Comparison of ENCODE assay signal across 22 mouse cellular contexts in genomic region chr14:57896882-57897281, GRCm38 (mm10). TPM values are rescaled to one million over a fixed set of nuclear protein-coding genes. Genes with fewer than 3 reads are reported as not detected.
DNase-seq lines count a peak whose midpoint lies in the region; ATAC-seq and TF ChIP-seq lines count a peak whose summit lies in the region.
"Had no signal": no experiment of that assay in that cellular context is flagged by ENCODE, and none has a peak within 500 bp of the region (broad histone marks: within the 10 kb centered on the region; RNA-seq: fewer than 3 reads in every experiment).

No protein-coding gene starts in this region.

- 96% methylated on average over 12 of the region's 12 CpGs for WGBS in kidney, embryonic 14.5 days
- 97% methylated on average over 12 of the region's 12 CpGs for WGBS in hindbrain, embryonic 16.5 days

- TF ChIP-seq EP300 in MEL (IDR thresholded peaks at IDR 0.05; ENCODE audit: low read depth in 1 of 2, low read length in 2 of 2) = no peak

- no peak for TF ChIP-seq CTCF in MEL (IDR thresholded peaks at IDR 0.05 in 2 of 3, conservative IDR thresholded peaks at IDR 0.05 in 1 of 3; ENCODE audit: control insufficient read depth in 1 of 3, insufficient read depth in 1 of 3, low read depth in 2 of 3, low read length in 3 of 3, poor library complexity in 1 of 3, severe bottlenecking in 1 of 3)

- H3K27ac ChIP-seq in MEL (ENCODE audit: control insufficient read depth, low read depth, low read length) = no peak overlapping the region
- H3K27ac ChIP-seq in kidney, embryonic 14.5 days (ENCODE audit: low read depth, low read length) = no peak overlapping the region
- H3K27ac ChIP-seq in hindbrain, embryonic 16.5 days (ENCODE audit: low read depth, low read length) = no peak overlapping the region
- H3K27ac ChIP-seq: gastrocnemius, adult 2 months; heart, adult 2 months; hindbrain, embryonic 10.5 days; hindbrain, embryonic 14.5 days had no signal

- H3K27me3 ChIP-seq in MEL (ENCODE audit: control insufficient read depth in 1 of 2, insufficient read depth in 2 of 2, low read length in 2 of 2) = peaks cover 0 to 3% of the 10 kb centered on the region in 2 experiments; a peak in 1 of 4 replicates
- no peaks in the 10 kb centered on the region for H3K27me3 ChIP-seq in kidney, embryonic 14.5 days (ENCODE audit: control insufficient read depth, insufficient read depth, low read length)
- no peaks in the 10 kb centered on the region for H3K27me3 ChIP-seq in hindbrain, embryonic 16.5 days (replicated peaks; ENCODE audit: control insufficient read depth, insufficient read depth, low read length)
- H3K27me3 ChIP-seq: heart, embryonic 12.5 days had no signal

- no peak for TF ChIP-seq POLR2A in MEL (IDR thresholded peaks at IDR 0.05; ENCODE audit: control insufficient read depth in 1 of 2, insufficient read depth in 1 of 2, low read depth in 1 of 2, low read length in 2 of 2, poor library complexity in 1 of 2)

- peak; percentile 29 for DNase-seq in 3T3-L1 (ENCODE audit: low read depth, low spot score)
- peak; percentile 50 for DNase-seq in CD4-positive helper T cell, adult 2 months (ENCODE audit: low read depth, low spot score)
- peak; percentile 31 for DNase-seq in MEL (ENCODE audit: low read depth, low spot score)
- DNase-seq in retina, embryonic 14.5 days (ENCODE audit: low spot score) = no peak
- no peak for DNase-seq in left cerebral cortex, postnatal 10 days (ENCODE audit: extremely low spot score in 1 of 2, low spot score in 2 of 2)
- DNase-seq: adrenal gland, postnatal 25 days; B cell, adult 2 months; cerebellum, adult 18-20 months; cerebellum, adult 9-11 months; cerebellum, postnatal 36 days; gastrocnemius, adult 2 months; gastrocnemius, postnatal 36 days; heart, adult 2 months; kidney, adult 18-20 months had no signal

- intact Hi-C loops in left cerebral cortex, postnatal 10 days (cut with DNase I) = no loop called here

- H3K9ac ChIP-seq in MEL (ENCODE audit: control insufficient read depth, low read depth, low read length, poor library complexity, severe bottlenecking) = no peak overlapping the region
- no peak overlapping the region for H3K9ac ChIP-seq in kidney, embryonic 14.5 days (ENCODE audit: low read depth, low read length)
- H3K9ac ChIP-seq in hindbrain, embryonic 16.5 days (ENCODE audit: low read depth, low read length) = no peak overlapping the region
- H3K9ac ChIP-seq: heart, embryonic 12.5 days; hindbrain, embryonic 14.5 days had no signal

- H3K4me3 ChIP-seq in MEL (ENCODE audit: control insufficient read depth in 1 of 2, insufficient read depth in 1 of 2, low read depth in 2 of 2, low read length in 2 of 2) = no peak overlapping the region
- no peak overlapping the region for H3K4me3 ChIP-seq in kidney, embryonic 14.5 days (ENCODE audit: low read length)
- H3K4me3 ChIP-seq in hindbrain, embryonic 16.5 days (ENCODE audit: low read length) = no peak overlapping the region
- H3K4me3 ChIP-seq: gastrocnemius, adult 2 months; heart, adult 2 months; heart, embryonic 12.5 days; hindbrain, embryonic 10.5 days had no signal

- peak; percentile 75 for ATAC-seq in activated CD4-positive, CD25-positive, alpha-beta regulatory T cell, adult 4 months
- no peak for ATAC-seq in kidney, embryonic 14.5 days (ENCODE audit: low FRiP score, low TSS enrichment)
- no peak for ATAC-seq in hindbrain, embryonic 16.5 days
- ATAC-seq: forebrain, embryonic 14.5 days had no signal

- no peak for TF ChIP-seq RAD21 in MEL (IDR thresholded peaks at IDR 0.05; ENCODE audit: low read depth, low read length)

- peaks cover 0 to 8% of the 10 kb centered on the region in 2 experiments; a peak in 3 of 4 replicates for H3K4me1 ChIP-seq in MEL (ENCODE audit: control insufficient read depth in 1 of 2, insufficient read depth in 2 of 2, low read length in 2 of 2)
- H3K4me1 ChIP-seq in kidney, embryonic 14.5 days (ENCODE audit: control insufficient read depth, insufficient read depth, low read length) = no peaks in the 10 kb centered on the region
- H3K4me1 ChIP-seq in hindbrain, embryonic 16.5 days (ENCODE audit: control insufficient read depth, insufficient read depth, low read depth, low read length) = no peaks in the 10 kb centered on the region

- no peaks in the 10 kb centered on the region for H3K79me2 ChIP-seq in MEL (ENCODE audit: control insufficient read depth, insufficient read depth, low read length, poor library complexity)

- H3K36me3 ChIP-seq in MEL (ENCODE audit: control insufficient read depth in 1 of 2, insufficient read depth in 2 of 2, low read length in 2 of 2) = peaks cover 0 to 5% of the 10 kb centered on the region in 2 experiments; a peak in 2 of 4 replicates
- H3K36me3 ChIP-seq in kidney, embryonic 14.5 days (ENCODE audit: control insufficient read depth, insufficient read depth, low read length) = no peaks in the 10 kb centered on the region
- H3K36me3 ChIP-seq in hindbrain, embryonic 16.5 days (ENCODE audit: control insufficient read depth, insufficient read depth, low read length) = no peaks in the 10 kb centered on the region
- H3K36me3 ChIP-seq: G1E; heart, embryonic 12.5 days; hindbrain, embryonic 10.5 days had no signal

- no peaks in the 10 kb centered on the region; the same call in 1 of the 2 replicates for H3K9me3 ChIP-seq in MEL (replicated peaks; ENCODE audit: insufficient read depth, low read length)
- H3K9me3 ChIP-seq in kidney, embryonic 14.5 days (ENCODE audit: control insufficient read depth, low read length) = no peaks in the 10 kb centered on the region
- H3K9me3 ChIP-seq in hindbrain, embryonic 16.5 days (ENCODE audit: control insufficient read depth, low read length) = no peaks in the 10 kb centered on the region
- H3K9me3 ChIP-seq: heart, embryonic 12.5 days; hindbrain, embryonic 10.5 days had no signal

- no peak overlapping the region for H3K4me2 ChIP-seq in kidney, embryonic 14.5 days (replicated peaks; ENCODE audit: low read depth, low read length)
- no peak overlapping the region for H3K4me2 ChIP-seq in hindbrain, embryonic 16.5 days (ENCODE audit: low read length)
- H3K4me2 ChIP-seq: heart, embryonic 12.5 days; hindbrain, embryonic 14.5 days had no signal

TF ChIP-seq in MEL, 35 proteins besides CTCF, POLR2A, EP300 and RAD21:
- TF ChIP-seq GATA1 (IDR thresholded peaks at IDR 0.05; ENCODE audit: low read depth, low read length) (no peak), ZC3H11A (IDR thresholded peaks at IDR 0.05; ENCODE audit: low read depth, low read length) (no peak), CHD2 (IDR thresholded peaks at IDR 0.05; ENCODE audit: low read length) (no peak), RCOR1 (IDR thresholded peaks at IDR 0.05; ENCODE audit: low read depth, low read length) (no peak), TCF12 (IDR thresholded peaks at IDR 0.05; ENCODE audit: low read depth, low read length) (no peak), USF2 (IDR thresholded peaks at IDR 0.05; ENCODE audit: borderline replicate concordance in 1 of 2, insufficient read depth in 1 of 2, low read depth in 1 of 2, low read length in 2 of 2) (no peak), ELF1 (IDR thresholded peaks at IDR 0.05; ENCODE audit: low read depth, low read length) (no peak), MYC (IDR thresholded peaks at IDR 0.05; ENCODE audit: low read depth, low read length) (no peak), ZNF384 (IDR thresholded peaks at IDR 0.05; ENCODE audit: low read depth, low read length) (no peak), MYB (IDR thresholded peaks at IDR 0.05; ENCODE audit: low read depth, low read length) (no peak), ETS1 (IDR thresholded peaks at IDR 0.05; ENCODE audit: low read depth, low read length) (no peak), TAL1 (IDR thresholded peaks at IDR 0.05; ENCODE audit: low read length) (no peak), TBP (IDR thresholded peaks at IDR 0.05; ENCODE audit: low read depth, low read length) (no peak), ZKSCAN1 (IDR thresholded peaks at IDR 0.05; ENCODE audit: low read depth, low read length) (no peak)

RNA-seq across cellular contexts. Expression of gene Zdhhc20, which starts 6.8 kb away (rescaled TPM):
- total RNA-seq in MEL (2012; rRNA removed) = 4.6 and 5.9 TPM in 2 replicates
- 10 to 100 TPM in 1 of 2 experiments, not detected in 1; 11.4 TPM for polyA plus RNA-seq in MEL (2012; ENCODE audit: insufficient read depth in 1 of 2, insufficient read length in 2 of 2, low read depth in 1 of 2, low replicate concordance in 2 of 2, missing spikeins in 1 of 2)
- polyA plus RNA-seq in activated CD4-positive, CD25-positive, alpha-beta regulatory T cell, adult 4 months (2017; shearing (Covaris generic)) = 100 to 1,000 TPM; 212 to 237 TPM
- polyA plus RNA-seq in kidney, embryonic 14.5 days (2014; fragmentation: Nextera tagmentation; extraction: Ambion mirVana) = 66.8 and 69.0 TPM in 2 replicates
- 33.8 and 36.1 TPM in 2 replicates for polyA plus RNA-seq in hindbrain, embryonic 16.5 days (2015; fragmentation: Nextera tagmentation; extraction: Ambion mirVana)
- total RNA-seq in left cerebral cortex, postnatal 10 days (2021) = 10 to 100 TPM; 28.3 to 30.3 TPM

Comparison
In these comparisons a context has a peak if more than half of its experiments do, and no peak if none do; other contexts are left out.
1. DNase-seq: peak in 3T3-L1 (single experiment), CD4-positive helper T cell, adult 2 months (single experiment) and MEL (single experiment); none in retina, embryonic 14.5 days (single experiment) and left cerebral cortex, postnatal 10 days (0 of 2).